Mouse (Mus musculus) brain, adult 2 months (tissue): ENCODE results near the gene Faf2.
"Not testable (repeated sequence)": the region's sequence is repeated elsewhere in the genome, so short reads cannot be mapped to it uniquely, and the experiment has no call there.

Source experiments
- DNase-seq: peaks from one replicate; pipeline ENCODE4 v3.0.0; 2011; ENCODE audit warnings: low read depth, low spot score

The Faf2 gene

GRCm38 (mm10) chr13:54607204-54607603 is 14.4 kb upstream of the Faf2 start:
- DNase-seq = no peak

- DNase-seq = no peak
These were observed 13.6 kb upstream of the Faf2 start for GRCm38 (mm10) chr13:54608002-54608401.

GRCm38 (mm10) chr13:54608666-54609065 is 12.9 kb upstream of the Faf2 start:
- peak; percentile 83 for DNase-seq

GRCm38 (mm10) chr13:54609301-54609700 is 12.3 kb upstream of the Faf2 start:
- peak; percentile 49 for DNase-seq

GRCm38 (mm10) chr13:54610613-54610971 is 11.0 kb upstream of the Faf2 start:
- peak; percentile 80 for DNase-seq

- DNase-seq = peak; percentile 91
These were observed 10.4 kb upstream of the Faf2 start, which contains the start of gene Cltb for GRCm38 (mm10) chr13:54610972-54611754. Cltb (minus strand) TSS chr13:54611344.

DNA sequence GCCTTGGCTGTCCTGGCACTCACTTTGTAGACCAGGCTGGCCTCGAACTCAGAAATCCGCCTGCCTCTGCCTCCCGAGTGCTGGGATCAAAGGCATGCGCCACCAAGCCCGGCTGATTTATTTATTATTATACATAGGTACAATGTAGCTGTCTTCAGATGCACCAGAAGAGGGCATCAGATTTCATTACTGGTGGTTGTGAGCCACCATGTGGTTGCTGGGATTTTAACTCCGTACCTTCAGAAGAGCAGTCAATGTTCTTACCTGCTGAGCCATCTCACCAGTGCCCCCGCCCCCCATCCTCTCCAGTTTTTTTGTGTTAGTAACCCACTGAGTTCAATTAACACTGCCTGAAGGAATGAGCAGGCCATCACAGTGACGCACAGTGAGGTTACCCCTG is 8.4 kb upstream of the Faf2 start:
- not testable (repeated sequence) for DNase-seq

DNA sequence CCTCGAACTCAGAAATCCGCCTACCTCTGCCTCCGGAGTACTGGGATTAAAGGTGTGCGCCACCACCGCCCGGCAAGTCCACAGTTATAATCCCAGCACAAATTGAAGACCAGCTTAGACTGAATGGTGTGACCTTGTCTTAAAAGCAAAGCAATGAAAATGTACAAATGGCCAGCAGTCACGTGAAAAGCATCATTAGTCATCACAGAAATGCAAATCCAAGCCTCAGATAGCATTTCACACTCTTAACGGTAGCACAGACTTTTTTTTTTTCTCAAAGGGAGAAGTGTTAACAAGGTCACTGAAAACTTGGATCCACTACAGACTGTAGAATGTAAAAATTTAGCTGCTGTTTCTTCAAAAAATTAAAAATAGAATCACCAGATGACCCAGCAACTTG is 5.3 kb upstream of the Faf2 start:
- DNase-seq = no peak

DNA sequence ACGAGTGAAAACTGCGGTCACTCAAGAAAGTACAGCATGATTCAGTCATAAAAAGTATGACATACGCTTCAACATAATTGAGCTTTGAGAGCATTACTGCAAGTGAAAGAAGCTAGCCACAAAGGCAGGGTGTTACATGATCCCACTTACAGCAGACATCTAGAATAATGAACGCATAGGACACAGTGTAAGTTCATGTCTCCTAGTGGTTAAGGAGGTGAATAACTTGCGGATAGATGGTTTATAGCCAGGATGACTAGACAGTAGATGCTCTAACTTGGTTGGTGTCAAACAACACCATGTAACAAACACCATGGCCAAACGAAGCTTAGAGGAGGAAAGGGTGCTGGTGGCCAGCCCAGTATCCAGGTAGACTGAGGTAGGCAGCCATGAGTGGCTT is 4.6 kb upstream of the Faf2 start:
- no peak for DNase-seq

- no peak for DNase-seq
These were observed 457 bp downstream of the Faf2 start for GRCm38 (mm10) chr13:54621960-54622521.

- DNase-seq = no peak
These were observed 7.5 kb downstream of the Faf2 start for GRCm38 (mm10) chr13:54629128-54629527.

DNA sequence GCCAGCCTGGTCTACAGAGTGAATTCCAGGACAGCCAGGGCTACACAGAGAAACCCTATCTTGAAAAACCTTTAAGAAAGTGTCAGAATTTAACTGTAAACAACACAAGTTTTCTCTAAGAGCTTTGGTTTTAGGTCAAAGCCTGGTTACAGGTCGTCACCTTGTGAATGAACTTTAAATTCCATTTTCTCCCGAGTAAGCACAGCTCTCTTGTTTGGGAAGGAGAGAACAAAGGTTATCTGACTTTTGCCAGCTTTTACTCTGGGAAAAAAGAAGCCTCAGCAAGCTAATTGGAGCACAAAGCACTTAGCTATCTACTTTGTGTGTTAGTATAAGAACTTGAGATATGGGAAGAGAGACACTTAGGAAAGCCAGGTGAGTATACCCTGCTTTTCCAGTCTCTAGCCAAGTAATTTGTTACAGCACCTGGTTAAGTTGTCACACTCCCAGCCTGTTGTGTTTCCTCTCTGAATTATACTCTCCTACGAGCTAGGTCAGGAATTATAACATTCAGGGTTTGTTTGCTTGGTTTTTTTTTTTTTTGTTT is 11.2 kb downstream of the Faf2 start:
- no peak for DNase-seq

DNA sequence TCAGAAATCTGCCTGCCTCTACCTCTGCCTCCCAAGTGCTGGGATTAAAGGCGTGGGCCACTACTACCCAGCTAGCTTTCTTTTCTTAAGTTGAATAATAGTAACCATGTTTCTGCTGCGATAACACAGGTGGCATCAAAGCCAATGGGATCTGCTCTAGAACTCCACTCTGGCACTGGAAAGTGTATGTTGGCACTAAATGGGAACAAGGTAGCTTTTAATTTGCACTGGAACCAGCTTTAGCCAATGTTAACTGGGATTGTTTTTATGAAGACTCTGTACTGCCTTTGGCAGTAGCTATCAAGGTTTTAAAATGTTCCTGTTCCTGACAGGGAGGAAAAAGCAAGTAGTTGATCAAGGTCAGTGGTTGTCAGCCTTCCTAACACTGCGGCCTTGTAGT is 13.4 kb downstream of the Faf2 start:
- DNase-seq = no peak

DNA sequence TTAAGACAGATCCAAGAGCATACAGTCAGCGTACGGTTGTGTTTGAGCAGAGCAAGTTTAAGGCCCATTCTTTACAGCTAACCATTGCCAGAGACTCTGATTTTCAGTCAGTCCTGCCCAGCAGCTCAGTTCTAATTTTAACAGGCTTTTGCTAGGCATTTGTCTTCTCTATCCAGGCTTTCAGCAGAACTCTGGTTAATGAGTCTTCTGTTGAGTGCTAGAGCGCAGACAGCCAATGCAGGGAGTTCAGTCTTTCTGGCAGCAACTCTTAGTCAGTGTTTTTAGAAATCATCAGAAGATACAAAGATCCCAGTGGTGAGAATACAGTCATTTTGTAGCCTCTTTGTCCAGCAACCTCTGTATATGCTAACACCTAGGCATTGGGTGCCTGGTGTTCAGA is 28.9 kb downstream of the Faf2 start:
- DNase-seq = peak; percentile 26

- no peak for DNase-seq
These were observed 39.3 kb downstream of the Faf2 start for GRCm38 (mm10) chr13:54660877-54661276.

DNA sequence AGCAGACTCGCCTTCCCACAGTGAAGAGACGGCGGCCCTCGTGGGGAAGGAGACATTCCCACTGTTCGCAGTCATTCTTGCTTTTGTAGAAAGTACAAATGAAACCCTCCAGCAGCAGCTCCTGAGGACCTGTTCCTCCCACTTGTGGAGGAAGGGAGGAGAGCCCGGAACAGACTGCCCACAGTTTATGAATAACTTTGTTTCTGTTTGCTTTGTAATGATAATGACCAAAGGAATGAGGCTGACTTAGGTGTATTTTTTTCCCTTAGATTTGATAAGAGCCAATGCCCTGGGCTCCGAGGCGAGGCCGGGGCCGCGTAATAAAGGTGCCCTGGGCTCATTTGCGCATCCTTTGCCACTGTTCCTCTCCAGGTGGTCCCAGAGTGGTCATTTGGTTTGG is 39.8 kb downstream of the Faf2 start:
- no peak for DNase-seq

DNA sequence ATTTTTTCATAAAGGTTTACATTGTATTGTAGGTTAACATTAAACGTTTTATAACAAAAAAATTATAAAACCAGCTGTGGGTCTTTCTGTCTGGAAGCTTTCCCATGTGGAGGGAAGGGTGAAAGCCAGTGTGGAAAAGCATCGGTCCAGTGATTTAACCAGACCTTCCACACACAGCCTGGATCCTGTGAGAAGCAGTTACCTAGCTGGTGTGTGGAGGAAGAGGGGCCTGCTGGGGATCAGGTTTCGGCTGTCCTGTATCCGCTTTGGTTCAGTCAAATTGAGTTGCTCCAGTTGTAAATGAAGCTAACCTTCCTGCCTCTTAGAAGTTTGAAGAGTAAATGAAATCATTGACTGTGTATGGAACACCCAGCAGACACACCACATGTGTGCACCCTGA is 42.4 kb downstream of the Faf2 start:
- DNase-seq = no peak

GRCm38 (mm10) chr13:54664509-54664908 is 42.9 kb downstream of the Faf2 start:
- no peak for DNase-seq

- DNase-seq = no peak
These were observed 43.5 kb downstream of the Faf2 start for GRCm38 (mm10) chr13:54665062-54665461.

DNA sequence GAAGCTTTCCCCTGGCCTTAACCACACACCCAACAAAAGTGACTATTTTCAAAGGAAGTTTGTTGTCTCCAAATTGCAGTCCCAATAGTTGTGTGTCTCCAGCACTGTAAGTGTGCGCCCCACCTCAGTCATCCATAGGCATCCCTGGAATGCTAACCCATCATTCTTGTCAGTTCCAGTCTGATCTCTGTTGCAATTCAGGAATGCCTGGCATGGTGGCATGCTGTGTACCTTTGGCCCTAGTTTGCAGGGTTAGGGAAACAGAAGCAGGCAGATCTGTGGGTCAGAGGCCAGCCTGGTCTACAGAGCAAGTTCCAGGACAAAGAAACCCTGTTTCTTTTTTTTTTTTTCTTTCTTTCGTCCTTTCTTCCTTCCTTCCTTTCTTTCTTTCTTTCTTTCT is 48.9 kb downstream of the Faf2 start:
- DNase-seq = no peak

DNA sequence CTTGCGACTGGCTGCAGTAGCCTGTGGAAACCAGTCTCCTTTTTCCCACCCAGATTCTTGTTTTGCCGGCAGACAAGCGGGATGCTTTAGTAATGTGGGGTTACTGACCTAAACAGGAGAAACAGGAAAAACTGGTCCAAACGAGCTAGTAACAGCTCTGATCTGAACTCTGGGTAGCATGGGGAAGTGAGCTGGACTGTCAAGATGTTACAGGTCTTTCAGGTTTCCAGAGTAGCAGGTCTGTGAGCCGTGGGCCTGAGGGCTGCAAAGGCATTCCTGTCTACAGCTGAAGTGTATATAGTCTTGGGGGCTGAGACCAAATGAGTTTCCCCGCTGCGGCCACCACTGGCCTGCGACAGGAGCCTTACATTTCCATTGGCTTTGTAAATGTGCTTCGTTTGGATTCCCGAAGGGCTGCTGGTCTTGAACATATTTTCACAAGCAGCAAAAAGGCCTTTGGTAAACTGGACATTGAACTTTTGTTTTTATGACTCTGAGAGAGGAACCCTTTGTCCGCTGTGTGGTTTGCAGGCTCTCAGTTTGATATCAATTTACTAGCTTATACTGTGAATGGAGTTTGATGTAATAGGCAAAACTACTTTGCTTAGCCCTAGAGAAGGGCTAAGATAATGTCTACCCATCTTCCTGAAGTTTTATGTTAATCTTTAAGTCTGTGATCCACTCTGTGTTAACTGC is 54.5 kb downstream of the Faf2 start:
- DNase-seq = no peak

DNA sequence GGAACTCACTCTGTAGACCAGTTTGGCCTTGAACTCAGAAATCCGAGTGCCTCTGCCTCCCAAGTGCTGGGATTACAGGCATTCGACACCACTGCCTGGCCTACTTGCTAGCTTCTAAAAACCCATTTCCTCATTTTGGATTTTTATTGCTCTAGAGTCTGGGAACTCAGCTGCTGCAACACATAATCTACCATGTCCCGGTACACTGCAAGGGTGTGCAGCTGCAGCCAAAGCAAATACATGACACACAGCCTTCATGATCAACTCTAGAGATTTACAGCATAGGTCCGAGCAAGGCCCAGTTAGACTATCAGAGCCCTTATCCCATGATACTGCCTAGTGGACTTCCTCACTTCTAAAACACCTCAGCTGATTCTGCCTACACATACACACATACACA is 56.7 kb downstream of the Faf2 start:
- DNase-seq = no peak
